Mouse (Mus musculus): ENCODE data around the gene Ubxn1. TPM values are rescaled to one million over a fixed set of nuclear protein-coding genes. Genes with fewer than 3 reads are reported as not detected.
"Not testable (repeated sequence)": the region's sequence is repeated elsewhere in the genome, so short reads cannot be mapped to it uniquely, and the experiment has no call there.

Gene Ubxn1
- polyA plus RNA-seq (2014; fragmentation: Nextera tagmentation; extraction: Ambion mirVana) = 197 and 222 TPM in 2 replicates

DNA sequence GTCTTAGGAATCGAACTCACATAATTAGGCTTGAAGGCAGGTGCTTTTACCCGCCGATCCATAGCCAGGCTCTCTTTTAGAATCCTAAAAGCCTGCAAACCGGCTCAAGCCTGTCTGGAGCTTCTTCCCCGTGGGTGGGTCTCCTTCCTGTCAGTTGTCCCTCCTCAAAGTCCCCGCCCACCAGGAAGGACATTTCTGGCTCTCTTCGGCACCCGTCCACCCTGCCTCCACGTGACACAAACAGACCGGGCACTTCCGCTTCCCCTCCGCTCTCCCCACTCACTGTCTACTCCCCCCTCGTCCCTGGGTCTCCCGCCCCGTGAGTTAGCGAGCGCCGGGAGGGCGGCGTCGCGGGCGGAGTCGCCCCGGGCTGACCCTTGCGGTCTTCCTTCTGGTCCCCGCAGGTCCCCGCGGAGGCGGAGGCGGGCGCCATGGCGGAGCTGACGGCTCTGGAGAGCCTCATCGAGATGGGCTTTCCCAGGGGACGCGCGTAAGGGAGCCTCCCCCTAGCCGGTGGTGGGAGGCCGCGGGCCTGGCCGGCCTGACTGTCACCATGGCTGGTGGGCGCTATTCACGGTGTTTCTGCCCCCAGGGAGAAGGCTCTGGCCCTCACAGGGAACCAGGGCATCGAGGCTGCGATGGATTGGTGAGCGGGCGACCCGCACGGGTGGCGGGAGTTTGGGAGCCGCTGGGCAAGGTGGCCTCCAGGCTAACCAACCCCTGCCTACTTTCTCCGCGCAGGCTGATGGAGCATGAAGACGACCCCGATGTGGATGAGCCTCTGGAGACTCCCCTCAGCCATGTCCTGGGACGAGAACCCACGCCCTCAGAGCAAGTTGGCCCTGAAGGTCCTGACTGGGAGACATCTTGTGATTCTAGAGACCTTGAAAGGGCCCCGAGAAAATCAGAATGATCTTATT, at the start of gene Ubxn1:
Gene Ubxn1 (plus strand): TSS at position 230 of the 920 bp plus-strand sequence.
- peak within 1 kb of the TSS; percentile 71 for H3K27ac ChIP-seq (ENCODE audit: low read depth, low read length)
- H3K36me3 ChIP-seq (ENCODE audit: control insufficient read depth, insufficient read depth, low read length) = peaks cover 36% of the 10 kb centered on the region
- ATAC-seq (ENCODE audit: low FRiP score, low TSS enrichment) = peak; percentile 97
- peaks cover 5% of the 10 kb centered on the region for H3K4me1 ChIP-seq (ENCODE audit: control insufficient read depth, insufficient read depth, low read length)
- no peaks in the 10 kb centered on the region for H3K27me3 ChIP-seq (ENCODE audit: control insufficient read depth, insufficient read depth, low read length)
- H3K9ac ChIP-seq (ENCODE audit: low read depth, low read length) = peak within 1 kb of the TSS; percentile 96
- peak within 1 kb of the TSS; percentile 94 for H3K4me3 ChIP-seq (ENCODE audit: low read length)
- H3K9me3 ChIP-seq (ENCODE audit: control insufficient read depth, low read length) = no peaks in the 10 kb centered on the region
- under 1% methylated on average over 50 of the region's 59 CpGs for WGBS
- peak within 1 kb of the TSS; percentile 85 for H3K4me2 ChIP-seq (replicated peaks; ENCODE audit: low read depth, low read length)

DNA sequence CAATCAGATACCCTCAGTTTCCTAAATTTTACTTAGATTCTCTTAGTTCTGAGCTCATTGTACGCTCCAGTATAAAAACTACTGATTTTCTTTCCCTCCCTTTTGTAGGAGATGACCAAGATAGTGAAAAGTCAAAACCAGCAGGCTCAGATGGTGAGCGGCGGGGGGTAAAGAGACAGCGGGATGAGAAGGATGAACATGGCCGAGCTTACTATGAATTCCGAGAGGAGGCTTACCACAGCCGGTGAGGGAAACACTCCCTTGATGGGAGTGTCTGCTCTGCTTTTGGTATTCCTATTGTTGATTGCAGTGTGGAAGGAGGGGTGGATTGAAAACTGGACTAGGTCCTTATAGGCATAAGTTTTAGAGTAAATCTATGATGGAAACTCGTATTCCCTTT, 48.6 kb upstream of the Ubxn1 start:
- 78% methylated on average over 8 of the region's 8 CpGs for WGBS
- H3K27ac ChIP-seq (ENCODE audit: low read depth, low read length) = no peak overlapping the region
- H3K4me3 ChIP-seq (ENCODE audit: low read length) = peak overlapping the region; percentile 100
- H3K9ac ChIP-seq (ENCODE audit: low read depth, low read length) = peak overlapping the region; percentile 19; the same call in 1 of the 2 replicates
- no peaks in the 10 kb centered on the region for H3K9me3 ChIP-seq (ENCODE audit: control insufficient read depth, low read length)
- no peaks in the 10 kb centered on the region for H3K27me3 ChIP-seq (ENCODE audit: control insufficient read depth, insufficient read depth, low read length)
- H3K4me2 ChIP-seq (replicated peaks; ENCODE audit: low read depth, low read length) = peak overlapping the region; percentile 76
- H3K4me1 ChIP-seq (ENCODE audit: control insufficient read depth, insufficient read depth, low read length) = peaks cover 19% of the 10 kb centered on the region
- ATAC-seq (ENCODE audit: low FRiP score, low TSS enrichment) = no peak
- H3K36me3 ChIP-seq (ENCODE audit: control insufficient read depth, insufficient read depth, low read length) = peaks cover 51% of the 10 kb centered on the region

DNA sequence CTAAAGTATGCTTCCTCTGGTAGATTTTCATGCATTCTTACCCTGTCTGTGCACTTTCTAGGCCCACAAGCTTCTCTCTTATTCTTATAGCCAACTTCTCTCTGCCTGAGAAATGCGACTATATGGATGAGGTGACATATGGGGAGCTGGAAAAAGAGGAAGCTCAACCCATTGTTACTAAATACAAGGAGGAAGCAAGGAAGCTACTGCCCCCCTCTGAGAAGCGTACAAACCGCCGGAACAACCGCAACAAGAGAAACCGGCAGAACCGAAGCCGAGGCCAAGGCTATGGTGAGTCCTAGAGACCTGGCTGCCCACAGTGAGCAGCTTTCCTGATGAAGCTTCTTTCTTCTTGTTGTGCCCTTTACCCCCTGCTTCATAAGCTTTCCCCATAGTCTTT, 41.6 kb upstream of the Ubxn1 start, which contains the start of gene AC129217.1:
Gene AC129217.1 (plus strand): TSS at position 114 of the 400 bp plus-strand sequence.
- Histone ChIP-seq H3K36me3 (ENCODE audit: control insufficient read depth, insufficient read depth, low read length) (peaks cover 99% of the 10 kb centered on the region), H3K4me1 (ENCODE audit: control insufficient read depth, insufficient read depth, low read length) (no peaks in the 10 kb centered on the region), H3K27me3 (ENCODE audit: control insufficient read depth, insufficient read depth, low read length) (no peaks in the 10 kb centered on the region), H3K9ac (ENCODE audit: low read depth, low read length) (no peak within 1 kb of the TSS), H3K9me3 (ENCODE audit: control insufficient read depth, low read length) (no peaks in the 10 kb centered on the region), H3K4me3 (ENCODE audit: low read length) (no peak within 1 kb of the TSS), H3K4me2 (replicated peaks; ENCODE audit: low read depth, low read length) (no peak within 1 kb of the TSS), H3K27ac (ENCODE audit: low read depth, low read length) (no peak within 1 kb of the TSS)
- WGBS = 92% methylated on average over 8 of the region's 8 CpGs
- no peak for ATAC-seq (ENCODE audit: low FRiP score, low TSS enrichment)

DNA sequence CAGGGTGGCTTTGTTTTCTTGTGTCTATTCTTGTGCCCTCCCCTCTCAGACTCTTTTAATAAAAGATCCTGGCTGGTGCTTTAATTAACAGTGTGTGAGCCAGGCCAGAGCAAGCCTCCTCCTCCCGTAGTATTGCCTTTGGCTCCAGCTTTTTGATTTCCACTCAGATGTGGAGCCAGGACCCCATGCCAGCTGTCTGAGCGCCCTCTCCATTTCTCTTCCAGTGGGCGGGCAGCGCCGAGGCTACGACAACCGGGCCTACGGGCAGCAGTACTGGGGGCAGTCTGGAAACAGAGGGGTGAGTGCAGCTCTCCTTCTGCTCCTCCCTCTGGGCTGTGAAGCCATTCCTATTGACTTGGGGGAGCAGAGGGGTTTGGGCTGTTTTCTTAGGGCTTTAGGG, 40.6 kb upstream of the Ubxn1 start:
- no peak overlapping the region for H3K27ac ChIP-seq (ENCODE audit: low read depth, low read length)
- 92% methylated on average over 8 of the region's 8 CpGs for WGBS
- no peaks in the 10 kb centered on the region for H3K27me3 ChIP-seq (ENCODE audit: control insufficient read depth, insufficient read depth, low read length)
- H3K9ac ChIP-seq (ENCODE audit: low read depth, low read length) = no peak overlapping the region
- H3K9me3 ChIP-seq (ENCODE audit: control insufficient read depth, low read length) = no peaks in the 10 kb centered on the region
- H3K4me3 ChIP-seq (ENCODE audit: low read length) = no peak overlapping the region
- no peak overlapping the region for H3K4me2 ChIP-seq (replicated peaks; ENCODE audit: low read depth, low read length)
- ATAC-seq (ENCODE audit: low FRiP score, low TSS enrichment) = no peak
- H3K36me3 ChIP-seq (ENCODE audit: control insufficient read depth, insufficient read depth, low read length) = peaks cover 100% of the 10 kb centered on the region
- H3K4me1 ChIP-seq (ENCODE audit: control insufficient read depth, insufficient read depth, low read length) = no peaks in the 10 kb centered on the region

DNA sequence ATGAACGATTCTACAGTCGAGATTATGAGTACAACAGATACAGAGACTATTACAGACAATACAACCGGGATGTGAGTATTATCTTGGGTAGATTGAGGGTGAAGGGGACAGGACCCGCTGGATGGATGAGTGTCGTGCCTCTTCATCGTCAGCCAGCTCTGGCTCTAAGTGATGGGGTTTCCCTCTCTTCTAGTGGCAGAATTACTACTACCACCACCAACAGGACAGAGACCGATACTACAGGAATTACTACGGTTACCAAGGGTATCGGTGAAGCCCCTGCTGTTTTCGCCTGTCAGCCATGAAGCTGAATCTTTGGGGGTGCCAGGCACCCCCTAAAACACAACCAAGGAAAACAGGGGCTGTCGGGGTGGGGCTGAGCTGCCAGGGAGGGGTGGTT, 40.0 kb upstream of the Ubxn1 start:
- WGBS = 86% methylated on average over 11 of the region's 11 CpGs
- H3K27me3 ChIP-seq (ENCODE audit: control insufficient read depth, insufficient read depth, low read length) = no peaks in the 10 kb centered on the region
- H3K4me3 ChIP-seq (ENCODE audit: low read length) = no peak overlapping the region
- no peak overlapping the region for H3K4me2 ChIP-seq (replicated peaks; ENCODE audit: low read depth, low read length)
- H3K4me1 ChIP-seq (ENCODE audit: control insufficient read depth, insufficient read depth, low read length) = no peaks in the 10 kb centered on the region
- no peak for ATAC-seq (ENCODE audit: low FRiP score, low TSS enrichment)
- H3K9ac ChIP-seq (ENCODE audit: low read depth, low read length) = no peak overlapping the region
- no peak overlapping the region for H3K27ac ChIP-seq (ENCODE audit: low read depth, low read length)
- no peaks in the 10 kb centered on the region for H3K9me3 ChIP-seq (ENCODE audit: control insufficient read depth, low read length)
- peaks cover 96% of the 10 kb centered on the region for H3K36me3 ChIP-seq (ENCODE audit: control insufficient read depth, insufficient read depth, low read length)

DNA sequence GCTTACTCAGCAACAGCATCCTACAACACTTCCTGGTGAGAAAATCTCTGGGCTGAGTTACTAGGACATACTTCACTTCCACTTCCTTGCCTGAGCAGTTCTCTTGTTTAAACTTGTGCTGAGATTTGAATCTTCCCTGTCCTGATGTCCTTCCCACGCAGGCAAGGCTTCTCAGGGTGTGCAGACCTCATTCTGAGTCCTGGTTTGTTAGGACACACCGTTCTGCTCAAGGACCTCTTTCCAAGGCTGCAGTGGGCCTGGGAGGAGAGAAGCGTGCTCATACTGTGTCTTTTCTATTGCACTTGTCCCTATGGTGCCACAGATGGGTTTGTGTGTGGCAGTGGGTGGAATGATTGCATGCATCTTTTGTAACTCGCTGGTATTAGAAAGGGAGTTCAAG, 38.3 kb upstream of the Ubxn1 start:
- 92% methylated on average over 4 of the region's 4 CpGs for WGBS
- Histone ChIP-seq H3K27ac (ENCODE audit: low read depth, low read length) (no peak overlapping the region), H3K4me1 (ENCODE audit: control insufficient read depth, insufficient read depth, low read length) (0 out of 2 replicates have a peak, but pooled peaks cover under 1% of the 10 kb centered on the region), H3K9ac (ENCODE audit: low read depth, low read length) (no peak overlapping the region), H3K27me3 (ENCODE audit: control insufficient read depth, insufficient read depth, low read length) (no peaks in the 10 kb centered on the region), H3K4me3 (ENCODE audit: low read length) (no peak overlapping the region), H3K9me3 (ENCODE audit: control insufficient read depth, low read length) (no peaks in the 10 kb centered on the region), H3K36me3 (ENCODE audit: control insufficient read depth, insufficient read depth, low read length) (peaks cover 79% of the 10 kb centered on the region), H3K4me2 (replicated peaks; ENCODE audit: low read depth, low read length) (no peak overlapping the region)
- no peak for ATAC-seq (ENCODE audit: low FRiP score, low TSS enrichment)

DNA sequence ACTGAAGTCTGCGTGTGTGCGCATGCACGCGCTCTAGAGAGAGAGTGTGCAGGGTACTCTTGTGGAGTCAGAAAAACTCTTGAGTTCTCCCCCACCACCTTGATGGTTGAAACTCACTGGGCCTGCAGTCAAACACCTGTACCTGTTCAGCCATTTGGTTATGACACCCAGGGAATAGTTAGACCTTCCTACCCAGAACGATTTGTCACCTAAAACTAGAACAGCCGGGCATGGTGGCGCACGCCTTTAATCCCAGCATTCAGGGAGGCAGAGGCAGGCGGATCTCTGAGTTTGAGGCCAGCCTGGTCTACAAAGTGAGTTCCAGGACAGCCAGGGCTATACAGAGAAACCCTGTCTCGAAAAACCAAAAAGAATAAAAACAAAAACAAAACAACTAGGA, 35.0 kb upstream of the Ubxn1 start:
- WGBS = 98% methylated on average over 10 of the region's 10 CpGs
- not testable (repeated sequence) for H3K27me3 ChIP-seq (ENCODE audit: control insufficient read depth, insufficient read depth, low read length); H3K9ac ChIP-seq (ENCODE audit: low read depth, low read length); ATAC-seq (ENCODE audit: low FRiP score, low TSS enrichment); H3K4me3 ChIP-seq (ENCODE audit: low read length); H3K9me3 ChIP-seq (ENCODE audit: control insufficient read depth, low read length); H3K27ac ChIP-seq (ENCODE audit: low read depth, low read length); H3K4me2 ChIP-seq (replicated peaks; ENCODE audit: low read depth, low read length)
- Histone ChIP-seq H3K4me1 (ENCODE audit: control insufficient read depth, insufficient read depth, low read length) (peaks cover 25% of the 10 kb centered on the region; the same call in 1 of the 2 replicates), H3K36me3 (ENCODE audit: control insufficient read depth, insufficient read depth, low read length) (peaks cover 46% of the 10 kb centered on the region)

DNA sequence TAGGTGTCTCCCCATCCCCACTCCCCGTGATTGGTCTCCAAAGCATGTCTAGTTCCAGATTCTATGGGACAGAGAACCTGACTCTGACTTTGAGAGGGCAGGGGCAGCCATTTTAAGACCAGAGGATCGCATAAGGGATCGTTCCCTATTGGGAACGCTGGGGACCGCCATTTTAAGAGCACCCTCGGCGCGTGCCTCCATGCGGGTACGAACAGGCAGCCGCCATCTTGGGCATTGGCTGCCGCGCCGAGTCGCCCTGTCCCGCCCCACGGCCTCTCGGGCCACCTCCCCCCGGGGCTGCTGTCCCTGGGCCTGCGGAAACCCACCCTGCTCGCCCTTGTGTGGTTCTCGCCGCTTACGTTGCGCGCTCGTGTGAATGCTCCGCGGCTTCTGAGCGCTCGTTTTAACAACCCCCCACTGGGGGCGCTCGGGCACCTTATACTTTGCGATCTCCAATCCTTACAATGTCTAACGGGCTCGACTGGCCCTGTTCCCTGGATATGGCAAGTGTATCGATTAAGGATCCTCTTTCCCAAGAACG, 34.0 kb upstream of the Ubxn1 start, which contains the start of gene Bscl2:
Gene Bscl2 (plus strand): TSS at position 217 of the 541 bp plus-strand sequence.
- Histone ChIP-seq H3K4me2 (replicated peaks; ENCODE audit: low read depth, low read length) (peak within 1 kb of the TSS; percentile 77), H3K4me1 (ENCODE audit: control insufficient read depth, insufficient read depth, low read length) (peaks cover 25% of the 10 kb centered on the region; the same call in 1 of the 2 replicates), H3K9ac (ENCODE audit: low read depth, low read length) (peak within 1 kb of the TSS; percentile 78), H3K27me3 (ENCODE audit: control insufficient read depth, insufficient read depth, low read length) (no peaks in the 10 kb centered on the region), H3K36me3 (ENCODE audit: control insufficient read depth, insufficient read depth, low read length) (peaks cover 41% of the 10 kb centered on the region), H3K9me3 (ENCODE audit: control insufficient read depth, low read length) (no peaks in the 10 kb centered on the region), H3K27ac (ENCODE audit: low read depth, low read length) (peak within 1 kb of the TSS; percentile 98), H3K4me3 (ENCODE audit: low read length) (peak within 1 kb of the TSS; percentile 54)
- WGBS = 2% methylated on average over 38 of the region's 38 CpGs
- ATAC-seq (ENCODE audit: low FRiP score, low TSS enrichment) = peak; percentile 84
